Mouse (Mus musculus) spleen, adult 2 months (tissue): ENCODE measurements around the gene Metrn. TPM values are rescaled to one million over a fixed set of nuclear protein-coding genes. Genes with fewer than 3 reads are reported as not detected.

Experiments used
- DNase-seq, 2 experiments: peaks; one replicate each; pipeline versions ENCODE4 v3.0.0 to v3.0.0-alpha.2; 2012 to 2021; ENCODE audit warnings: low spot score in 2 of 2, low read depth in 1 of 2
- H3K27ac ChIP-seq: fragments of 200-500 bp; 2 replicates; pipeline ENCODE4 v1.5.1; 2012; ENCODE audit warnings: low read length, inconsistent platforms; ENCODE audit not compliant: insufficient read depth
- H3K27me3 ChIP-seq: fragments of 200-500 bp; 2 replicates; pipeline ENCODE4 v1.6.1; 2012; ENCODE audit warnings: mild to moderate bottlenecking, moderate library complexity, low read length, inconsistent platforms; ENCODE audit not compliant: control insufficient read depth, insufficient read depth
- H3K36me3 ChIP-seq: fragments of 200-500 bp; 2 replicates; pipeline ENCODE4 v1.6.1; 2012; ENCODE audit warnings: mild to moderate bottlenecking, low read length, inconsistent platforms; ENCODE audit not compliant: control insufficient read depth, insufficient read depth
- H3K4me1 ChIP-seq: fragments of 200-500 bp; 2 replicates; pipeline ENCODE4 v1.6.1; 2011; ENCODE audit warnings: inconsistent platforms; ENCODE audit not compliant: control insufficient read depth, insufficient read depth, insufficient read length
- H3K4me3 ChIP-seq: fragments of 200-500 bp; 2 replicates; pipeline ENCODE4 v1.5.1; 2011; ENCODE audit warnings: mild to moderate bottlenecking, inconsistent platforms; ENCODE audit not compliant: insufficient read depth, insufficient read length; ENCODE audit errors: extremely low read depth
- CTCF ChIP-seq: fragments of 200-500 bp; IDR thresholded peaks from 2 replicates; pipeline ENCODE4 v1.5.1; 2011; ENCODE audit warnings: mild to moderate bottlenecking, inconsistent platforms; ENCODE audit not compliant: insufficient read depth, insufficient read length, insufficient replicate concordance; ENCODE audit errors: extremely low read depth
- POLR2A ChIP-seq: fragments of 200-500 bp; IDR thresholded peaks from 2 replicates; pipeline ENCODE4 v1.6.1; 2011; ENCODE audit warnings: low read depth, low read length, inconsistent platforms
- WGBS: fragments of 180-500 bp; shearing (Covaris S2); methylation state at CpG from one replicate; pipeline ENCODE4 v1.1.7; 2018; 5-methylcytosine and 5-hydroxymethylcytosine counted together
- polyA plus RNA-seq: library from polyadenylated mRNA; depleted of rRNA; stranded (reverse); fragments of >200 nt; gene quantifications from 2 replicates; pipeline ENCODE4 v1.2.3, GENCODE M21; 2012

Gene Metrn
- polyA plus RNA-seq, 1 experiment, result 37.6 TPM

DNA sequence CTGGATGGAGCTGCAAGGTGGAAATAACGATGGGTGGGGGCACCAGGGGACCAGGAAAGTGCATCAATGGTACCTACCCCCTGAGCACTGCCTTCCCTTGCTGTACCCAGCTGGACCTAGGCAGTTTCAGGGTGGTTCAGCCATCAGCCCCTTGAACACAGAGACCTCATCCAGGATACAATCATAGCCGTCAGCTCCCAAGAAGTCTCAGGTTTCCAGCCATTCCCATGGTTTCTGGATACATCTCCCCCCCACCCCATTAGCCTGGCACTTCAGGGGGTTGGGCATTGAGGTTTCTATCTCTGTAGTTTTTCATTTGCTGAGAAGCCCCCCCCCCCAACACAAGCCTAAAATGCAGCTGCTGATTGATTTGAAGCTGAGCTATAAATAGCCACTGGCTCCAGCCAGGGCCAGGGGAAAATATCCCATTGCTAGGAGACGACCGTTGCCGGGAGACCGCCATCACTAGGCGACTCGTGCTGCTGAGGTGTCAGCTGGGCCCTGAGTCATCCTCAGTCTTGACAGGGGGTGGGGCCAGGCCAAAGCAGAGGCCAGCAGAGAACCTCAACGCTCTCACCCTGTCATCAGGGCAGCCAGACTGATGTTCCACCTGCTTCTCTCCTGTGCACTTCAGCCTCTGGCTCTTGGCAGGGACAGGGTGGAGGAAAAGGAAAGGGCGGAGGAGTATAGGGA is 6.0 kb upstream of the Metrn start:
- Histone ChIP-seq H3K4me1 (no peaks in the 10 kb centered on the region), H3K4me3 (no peak overlapping the region), H3K27me3 (no peaks in the 10 kb centered on the region), H3K27ac (no peak overlapping the region), H3K36me3 (no peaks in the 10 kb centered on the region)
- TF ChIP-seq CTCF (no peak), POLR2A (no peak)
- no peak for DNase-seq
- 17% methylated on average over 10 of the region's 10 CpGs for WGBS

- Histone ChIP-seq H3K4me1 (peaks cover 3% of the 10 kb centered on the region; the same call in 1 of the 2 replicates), H3K4me3 (no peak overlapping the region), H3K27me3 (no peaks in the 10 kb centered on the region), H3K36me3 (no peaks in the 10 kb centered on the region), H3K27ac (no peak overlapping the region)
- TF ChIP-seq POLR2A (no peak), CTCF (peak; percentile 80; the same call in 1 of the 2 replicates)
- DNase-seq, result peak; percentile 63 to 71
- WGBS, result 5% methylated on average over 6 of the region's 6 CpGs
Observed at GRCm38 (mm10) chr17:25801029-25801428, 4.1 kb upstream of the Metrn start.

GRCm38 (mm10) chr17:25796211-25796771 is 645 bp downstream of the Metrn start:
- no peak for TF ChIP-seq POLR2A
- no peak for TF ChIP-seq CTCF
- peaks cover 14% of the 10 kb centered on the region for H3K4me1 ChIP-seq
- WGBS, result 2% methylated on average over 37 of the region's 37 CpGs
- peak overlapping the region; percentile 69 for H3K4me3 ChIP-seq
- no peaks in the 10 kb centered on the region for H3K36me3 ChIP-seq
- no peak overlapping the region for H3K27ac ChIP-seq
- DNase-seq, result no peak
- no peaks in the 10 kb centered on the region for H3K27me3 ChIP-seq

- no peak for TF ChIP-seq CTCF
- no peak for TF ChIP-seq POLR2A
- H3K4me1 ChIP-seq, result peaks cover 15% of the 10 kb centered on the region
Observed at GRCm38 (mm10) chr17:25795609-25796092, 1.3 kb downstream of the Metrn start, which contains the start of gene AC134908.4. TSS of gene AC134908.4 (minus strand) at chr17:25795659.

GRCm38 (mm10) chr17:25794998-25795397 is 1.9 kb downstream of the Metrn start:
- Histone ChIP-seq H3K27me3 (no peaks in the 10 kb centered on the region), H3K36me3 (no peaks in the 10 kb centered on the region), H3K4me1 (peaks cover 15% of the 10 kb centered on the region), H3K4me3 (no peak overlapping the region), H3K27ac (no peak overlapping the region)
- no peak for DNase-seq
- no peak for TF ChIP-seq POLR2A
- TF ChIP-seq CTCF, result no peak
- 97% methylated on average over 17 of the region's 17 CpGs for WGBS

More at GRCm38 (mm10) chr17:25795609-25796092, 1.3 kb downstream of the Metrn start, which contains the start of gene AC134908.4:
- Histone ChIP-seq H3K4me3 (peak within 1 kb of the TSS; percentile 69), H3K27me3 (no peaks in the 10 kb centered on the region), H3K36me3 (no peaks in the 10 kb centered on the region), H3K27ac (no peak within 1 kb of the TSS)
- DNase-seq, result no peak
- WGBS, result 68% methylated on average over 6 of the region's 6 CpGs

DNA sequence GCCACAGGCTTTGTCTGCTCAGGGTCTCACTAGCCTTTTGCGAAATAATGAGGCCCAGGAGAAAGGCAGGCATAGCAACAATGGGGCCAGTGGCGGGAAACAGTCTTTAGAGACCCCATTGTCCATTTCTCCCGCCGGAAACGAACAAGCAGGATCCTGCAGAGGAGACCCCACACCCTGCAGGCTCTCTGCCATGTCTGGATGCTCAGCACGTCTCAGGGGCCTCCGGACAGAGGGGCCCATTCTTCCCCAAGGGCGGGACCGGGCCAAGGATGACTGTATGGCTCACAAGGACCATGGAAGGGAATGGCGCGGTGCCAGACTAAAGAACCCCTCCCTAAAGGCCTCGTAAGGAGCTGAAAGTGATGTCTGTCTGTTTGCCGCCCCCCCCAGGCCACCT is 2.7 kb downstream of the Metrn start:
- WGBS, result 92% methylated on average over 13 of the region's 13 CpGs
- DNase-seq, result no peak
- Histone ChIP-seq H3K36me3 (no peaks in the 10 kb centered on the region; the same call in 1 of the 2 replicates), H3K27me3 (no peaks in the 10 kb centered on the region), H3K27ac (no peak overlapping the region), H3K4me1 (peaks cover 15% of the 10 kb centered on the region), H3K4me3 (no peak overlapping the region)
- TF ChIP-seq POLR2A, result no peak
- TF ChIP-seq CTCF, result no peak
